Mouse (Mus musculus): ENCODE results near the gene Mpo. TPM values are rescaled to one million over a fixed set of nuclear protein-coding genes. Genes with fewer than 3 reads are reported as not detected.
A peak's percentile ranks its signal among the peaks of the same experiment; 100 is the strongest.

Mpo gene
- total RNA-seq (2021) = under 1 TPM; 0.34 to 0.93 TPM
- long read RNA-seq, experiment 1 = 0 reads
- long read RNA-seq, experiment 2, partial matches to known transcripts = 15 of 18 reads
- long read RNA-seq, experiment 2, other reads (novel, unspliced or antisense) = 1 of 18 reads

DNA sequence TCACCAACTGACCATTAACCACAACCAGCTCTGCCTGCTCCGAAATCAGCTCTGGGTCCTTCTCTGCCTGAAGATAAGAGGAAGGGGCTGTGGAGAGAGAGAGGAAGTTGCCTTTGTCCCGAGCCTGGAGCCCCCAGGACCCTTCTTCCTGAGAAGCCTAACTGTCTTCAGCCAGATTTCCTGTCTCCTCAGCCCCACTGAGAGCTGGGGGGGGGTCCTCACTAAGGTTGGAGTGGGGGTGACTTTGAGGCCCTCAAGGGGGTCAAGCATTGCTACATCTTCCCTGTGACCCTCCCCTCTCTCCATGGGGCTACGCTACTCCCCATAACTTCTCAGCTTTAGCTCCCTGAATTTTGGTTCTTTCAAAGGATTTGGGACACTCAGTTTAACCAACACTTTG is at the start of gene Mpo:
Mpo (plus strand) TSS at position 122 of the 400 bp plus-strand sequence.
- DNase-seq (ENCODE audit: low spot score in 2 of 2) = no peak

DNA sequence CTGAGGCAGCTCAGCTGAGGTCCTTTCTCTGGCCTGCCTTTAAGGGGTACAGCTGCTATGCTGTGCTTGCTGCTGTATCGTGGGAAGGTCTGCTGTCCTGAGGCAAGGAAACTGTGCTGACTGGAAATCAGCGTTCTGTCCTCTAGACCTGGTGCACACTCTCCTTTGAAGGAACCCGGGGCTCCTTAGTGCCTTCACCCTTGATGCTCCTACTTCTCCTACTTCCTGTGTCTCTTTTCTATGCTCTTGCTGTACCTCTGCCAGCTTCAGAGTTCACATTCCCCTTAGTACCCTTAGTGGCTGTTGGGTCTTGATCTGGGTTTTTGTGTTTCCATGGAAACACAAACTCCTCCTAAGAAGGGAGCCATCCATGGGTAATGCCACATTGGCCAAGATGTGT is 49.7 kb upstream of the Mpo start:
- no peak for DNase-seq (ENCODE audit: low spot score in 2 of 2)

DNA sequence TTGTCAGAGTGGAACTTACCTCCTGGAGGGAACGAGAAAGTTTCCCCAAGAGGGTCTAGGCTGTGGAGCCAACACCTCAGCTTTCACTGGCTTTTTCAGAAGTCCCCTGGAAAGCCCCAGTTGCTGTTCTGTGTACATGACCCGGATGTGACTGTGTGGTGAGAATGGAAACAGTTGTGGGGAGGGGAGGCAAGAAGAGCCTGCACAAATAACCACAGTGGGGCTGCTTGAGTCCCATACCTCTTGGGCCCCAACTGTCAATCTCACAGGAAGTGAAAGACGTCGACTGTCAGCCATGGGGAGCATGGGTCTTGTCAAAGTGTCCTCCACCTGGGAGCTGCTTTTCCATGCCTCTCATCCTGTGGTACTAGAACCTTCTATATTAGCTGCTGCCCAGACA is 48.4 kb upstream of the Mpo start:
- DNase-seq (ENCODE audit: low spot score in 2 of 2) = no peak

DNA sequence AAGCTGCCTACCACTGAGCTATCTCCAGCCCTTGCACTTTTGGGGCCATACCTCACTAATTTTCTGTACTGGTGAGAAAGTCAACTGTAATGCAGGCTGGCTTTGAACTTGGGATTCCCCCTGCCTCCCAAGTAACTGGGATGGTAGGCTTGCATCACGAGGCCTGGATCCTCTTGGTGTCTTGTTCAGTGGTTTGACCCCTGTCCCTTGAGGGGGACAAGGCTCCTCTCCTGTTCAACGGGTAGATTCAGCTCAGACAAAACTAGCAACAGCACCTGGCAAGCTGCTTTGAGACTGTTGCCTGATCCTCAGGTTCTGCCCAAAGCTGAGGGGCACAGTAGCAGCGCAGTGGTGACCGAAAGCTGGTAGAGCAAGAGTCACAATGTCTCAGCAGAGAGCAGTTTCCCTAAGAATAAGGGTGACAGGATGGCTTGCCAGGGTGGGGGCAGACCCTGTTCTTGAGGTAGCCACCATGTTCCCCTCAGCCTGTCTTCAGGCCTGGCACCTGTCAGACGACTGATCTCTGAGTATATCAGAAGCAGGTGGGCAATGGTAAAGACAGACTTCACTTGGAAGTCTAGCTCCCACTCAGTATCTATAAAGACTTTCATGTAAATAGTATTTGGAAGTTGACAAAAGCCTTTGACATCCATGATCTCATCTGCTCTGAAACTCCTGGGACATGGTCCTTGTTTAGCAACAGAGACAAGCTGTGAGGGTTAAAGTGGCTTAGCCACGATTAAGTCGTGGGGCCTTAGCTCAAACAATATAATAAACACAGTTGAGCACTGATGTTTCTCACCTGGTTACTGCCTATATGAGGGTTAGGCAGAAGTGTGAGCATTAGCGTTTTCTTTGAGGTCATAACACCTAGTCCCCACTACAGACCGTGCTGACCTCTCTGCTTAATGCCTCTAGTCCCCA is 47.5 kb upstream of the Mpo start:
- DNase-seq (ENCODE audit: low spot score in 2 of 2) = no peak

DNA sequence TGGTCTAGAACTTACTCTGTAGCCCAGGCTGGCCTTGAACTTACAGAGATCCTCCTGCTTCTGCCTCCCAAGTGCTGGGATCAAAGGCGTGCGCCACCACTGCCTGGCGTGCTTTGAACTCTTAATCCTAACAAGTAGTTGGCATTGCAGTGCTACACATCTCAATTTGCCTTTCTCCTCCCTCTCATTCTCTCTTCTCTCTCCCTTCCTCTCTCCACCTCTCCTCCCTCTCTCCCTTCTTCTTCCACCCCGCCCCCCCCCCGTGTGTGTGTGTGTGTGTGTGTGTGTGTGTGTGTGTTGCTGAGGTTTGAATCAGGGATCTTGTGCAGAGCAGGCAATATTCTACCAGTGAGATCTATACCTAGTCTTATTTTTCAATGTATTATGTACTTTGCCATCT is 46.1 kb upstream of the Mpo start:
- DNase-seq (ENCODE audit: low spot score in 2 of 2) = no peak

DNA sequence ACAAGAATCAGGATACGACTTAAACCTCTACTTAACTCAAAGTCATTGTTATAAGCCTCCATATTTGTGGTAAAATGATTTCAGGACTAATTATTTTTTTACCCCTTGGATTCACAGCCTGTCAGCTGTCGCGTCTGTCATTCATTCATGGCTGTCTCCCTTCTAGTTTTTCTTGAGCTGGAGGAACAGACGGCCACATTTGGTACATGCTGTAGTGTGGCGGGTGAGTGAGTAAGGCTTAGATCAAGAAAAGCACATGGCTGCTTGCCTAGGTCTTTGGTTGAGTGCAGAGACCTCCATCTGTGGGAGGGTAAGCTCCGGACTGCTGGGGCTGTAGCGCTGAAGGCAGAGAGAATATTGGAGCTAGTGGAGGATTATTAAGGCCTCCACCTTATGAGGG is 45.7 kb upstream of the Mpo start:
- DNase-seq (ENCODE audit: low spot score in 2 of 2) = no peak

DNA sequence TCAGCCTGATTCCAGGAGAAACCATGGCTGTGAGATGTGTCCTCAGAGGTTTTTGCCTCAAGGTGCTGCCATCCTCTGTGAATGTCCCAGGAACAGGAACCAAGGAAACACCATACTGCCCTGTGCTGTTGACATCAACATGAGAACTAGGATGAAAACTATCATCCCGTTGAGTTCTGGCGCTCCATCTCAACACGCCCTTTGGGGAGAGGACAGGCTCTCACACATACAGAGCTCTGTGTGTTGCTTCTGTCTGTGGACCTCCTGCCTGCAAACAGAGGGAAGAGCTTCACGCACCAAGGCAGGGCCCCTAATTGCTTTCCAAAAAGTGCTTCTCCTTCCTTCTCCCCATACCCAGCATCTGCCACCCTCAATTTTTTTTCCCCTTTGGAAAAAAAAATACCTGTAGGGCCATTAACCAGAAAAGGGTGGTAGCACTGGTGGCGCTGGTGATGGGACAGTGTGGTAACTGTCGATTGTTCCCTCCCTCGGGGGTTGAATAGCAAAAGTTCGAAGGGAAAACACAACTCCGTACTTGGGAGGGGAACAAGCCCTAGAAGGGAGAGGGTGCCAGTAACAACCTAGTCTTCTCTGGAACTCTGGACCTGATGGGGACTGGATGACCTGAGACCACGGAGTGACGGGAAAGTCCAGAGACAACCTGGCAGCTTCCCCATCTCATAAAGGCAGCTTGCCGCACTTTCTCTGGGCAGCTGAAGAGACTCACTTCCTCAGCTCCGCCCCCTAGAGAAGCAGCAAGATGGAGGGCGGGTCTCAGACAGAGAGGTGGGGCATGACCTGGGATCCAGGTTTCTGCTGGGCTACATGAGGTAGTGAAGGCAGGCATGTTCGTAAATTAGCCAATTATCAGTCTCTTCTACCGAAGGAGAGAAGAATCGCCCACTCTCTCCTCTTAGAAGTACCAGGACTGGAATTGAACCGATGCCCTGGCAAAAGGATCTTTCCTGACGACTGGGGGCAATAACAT is 45.0 kb upstream of the Mpo start:
- no peak for DNase-seq (ENCODE audit: low spot score in 2 of 2)

DNA sequence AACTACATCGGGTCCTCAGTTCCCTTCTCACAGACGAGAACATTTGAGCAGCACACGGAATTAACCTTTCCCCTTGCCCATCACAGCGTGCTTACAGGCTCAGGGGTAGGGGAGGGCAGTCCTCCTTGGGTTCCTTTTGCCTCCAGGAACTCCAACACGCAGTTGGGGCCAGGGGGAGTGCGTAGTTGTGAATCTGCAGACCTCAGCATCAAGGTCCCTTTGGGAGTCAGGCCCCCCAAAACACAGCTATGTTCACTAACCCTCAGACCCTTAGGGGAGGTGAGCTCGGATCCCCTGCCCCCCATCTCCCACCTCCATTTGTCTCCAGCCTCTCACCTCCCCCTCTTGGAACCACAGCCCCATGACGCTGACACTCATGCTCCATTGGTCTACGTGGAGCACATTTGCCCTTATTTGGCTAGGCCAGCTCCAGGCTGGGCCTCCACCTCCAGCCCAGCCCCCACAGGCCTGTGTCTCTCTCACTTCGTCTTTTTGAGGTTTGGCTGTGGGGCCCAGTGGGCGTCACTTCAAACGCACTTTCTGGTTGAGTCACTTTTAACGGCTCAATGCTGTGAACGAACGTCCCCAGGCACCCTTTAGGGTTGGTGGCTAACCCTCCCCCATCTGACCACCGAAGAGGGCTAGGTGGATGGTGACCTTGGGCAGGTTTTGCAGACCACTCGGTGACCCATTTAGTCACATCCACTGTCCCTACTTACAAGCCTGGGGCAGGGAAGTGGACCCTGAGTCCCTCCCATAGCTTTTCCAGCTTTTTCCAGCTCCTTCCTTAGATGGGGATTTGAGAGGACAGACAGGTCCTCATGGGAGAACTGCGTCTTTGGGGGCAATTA is 44.0 kb upstream of the Mpo start:
- DNase-seq (ENCODE audit: low spot score in 2 of 2) = no peak

DNA sequence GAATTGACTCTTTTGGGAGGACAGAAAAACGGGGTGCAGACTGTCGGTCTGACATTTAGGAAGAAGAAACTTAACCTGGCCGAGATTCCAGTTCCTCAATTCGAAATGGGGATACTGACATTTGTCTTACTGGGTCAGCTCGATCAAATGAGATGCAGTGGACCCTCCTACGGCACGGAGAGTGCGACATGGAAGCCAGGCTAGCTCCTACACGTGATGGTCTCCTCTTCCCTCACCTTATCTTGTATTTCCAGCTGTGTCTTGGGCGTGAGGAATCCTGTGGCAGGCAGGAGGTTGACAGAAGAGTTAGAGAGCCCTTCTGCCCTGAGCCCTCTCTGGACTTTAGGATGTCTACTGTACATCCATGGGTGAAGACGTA is 43.3 kb upstream of the Mpo start:
- DNase-seq (ENCODE audit: low spot score in 2 of 2) = no peak

DNA sequence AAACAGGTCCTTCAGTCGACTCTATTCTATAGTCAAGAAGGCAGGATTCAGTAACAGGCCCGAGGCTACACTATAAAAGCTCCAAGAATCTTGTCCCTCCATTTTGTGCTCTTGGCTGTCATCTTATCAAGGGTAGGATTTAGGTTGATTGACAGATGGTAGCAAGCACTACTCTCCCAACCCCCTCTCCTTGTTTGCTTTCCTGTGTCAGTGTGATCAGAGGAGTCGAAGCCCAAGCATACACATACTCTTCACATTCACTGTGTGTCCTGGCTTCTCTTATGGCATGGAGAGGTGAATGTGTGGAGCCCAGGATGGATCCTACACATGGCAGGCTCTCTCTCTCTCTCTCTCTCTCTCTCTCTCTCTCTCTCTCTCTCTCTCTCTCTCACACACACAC is 42.9 kb upstream of the Mpo start:
- DNase-seq (ENCODE audit: low spot score in 2 of 2) = no peak

DNA sequence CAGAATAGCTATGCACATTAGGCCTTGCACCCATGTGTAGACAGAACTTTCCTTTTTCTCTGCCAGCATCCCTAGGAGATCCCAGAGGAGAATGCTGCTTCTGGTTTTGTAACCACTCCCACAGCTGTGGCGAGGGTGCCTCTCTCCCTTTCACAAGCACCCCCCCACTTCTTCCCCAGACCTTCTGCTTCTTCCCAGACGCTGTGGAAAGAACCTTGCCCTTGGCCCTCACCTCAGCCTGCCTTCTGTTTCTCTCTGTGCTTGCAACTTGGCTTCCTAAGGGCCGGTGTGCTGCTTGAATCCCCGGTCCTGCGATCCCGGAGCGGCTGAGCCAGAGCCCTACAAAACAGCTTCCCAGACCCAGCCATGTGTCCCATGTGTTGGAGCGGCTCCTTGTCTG is 42.4 kb upstream of the Mpo start:
- no peak for DNase-seq (ENCODE audit: low spot score in 2 of 2)

DNA sequence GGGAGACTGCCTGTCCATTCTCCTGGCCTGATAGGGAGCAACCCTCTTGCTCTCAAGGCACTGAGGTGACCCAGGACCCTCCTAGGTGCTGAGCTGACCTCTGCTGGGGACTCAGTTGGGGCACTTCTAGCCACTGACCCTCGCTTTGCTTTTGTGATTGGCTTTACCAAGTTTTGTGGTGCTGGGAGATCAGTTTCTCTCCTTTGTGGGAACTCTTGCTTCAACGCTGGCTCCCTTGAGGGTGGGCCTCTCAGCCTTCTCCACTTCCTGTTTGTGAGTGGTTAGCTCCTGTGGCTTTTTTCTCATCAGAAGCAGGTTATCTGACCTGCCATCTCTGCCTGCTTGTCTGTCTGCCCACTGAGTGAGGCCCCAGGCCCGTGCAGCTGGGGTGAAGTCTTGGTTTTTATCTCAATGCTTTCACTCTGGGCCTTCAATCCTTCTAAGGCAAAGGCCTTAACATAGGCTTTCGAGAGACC is 41.9 kb upstream of the Mpo start:
- DNase-seq (ENCODE audit: low spot score in 2 of 2) = no peak

DNA sequence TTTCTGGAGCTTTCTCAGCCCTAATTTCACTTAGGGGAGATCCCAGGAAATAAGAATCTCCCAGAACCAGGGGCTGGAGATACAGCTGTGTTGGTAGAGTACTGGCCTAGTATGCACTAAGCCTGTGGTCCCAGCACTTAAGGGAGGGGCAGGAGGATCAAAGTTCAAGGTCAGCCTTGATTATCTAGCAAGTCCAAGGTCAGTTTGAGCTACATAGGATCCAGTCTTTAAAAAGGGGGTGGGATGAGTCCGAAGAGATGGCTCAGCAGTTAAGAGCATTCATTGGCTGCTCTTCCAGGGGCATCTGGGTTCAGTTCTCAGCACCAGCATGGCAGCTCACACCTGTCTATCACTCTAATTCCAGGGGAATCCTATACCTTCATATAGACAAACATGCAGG is 41.1 kb upstream of the Mpo start:
- DNase-seq (ENCODE audit: low spot score in 2 of 2) = no peak

DNA sequence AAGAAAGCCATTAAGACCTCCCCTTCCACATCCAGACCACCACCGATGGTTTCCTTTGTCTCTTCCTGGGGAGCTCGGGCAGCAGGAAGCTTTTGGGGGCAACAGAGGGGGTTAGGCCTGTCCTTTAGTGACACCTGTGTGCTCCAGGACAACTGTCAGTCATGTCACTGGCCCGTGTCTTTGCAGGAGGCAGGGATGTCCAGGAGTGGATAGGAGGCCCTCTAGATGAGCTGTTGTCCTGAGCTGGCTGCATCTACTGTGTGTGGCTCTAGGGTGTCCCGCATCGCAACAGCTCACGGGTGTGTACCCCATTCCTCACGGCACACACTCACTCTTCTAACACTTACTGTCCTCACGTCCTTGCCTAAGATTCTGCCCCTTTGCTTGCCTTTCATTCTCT is 40.1 kb upstream of the Mpo start:
- no peak for DNase-seq (ENCODE audit: low spot score in 2 of 2)

DNA sequence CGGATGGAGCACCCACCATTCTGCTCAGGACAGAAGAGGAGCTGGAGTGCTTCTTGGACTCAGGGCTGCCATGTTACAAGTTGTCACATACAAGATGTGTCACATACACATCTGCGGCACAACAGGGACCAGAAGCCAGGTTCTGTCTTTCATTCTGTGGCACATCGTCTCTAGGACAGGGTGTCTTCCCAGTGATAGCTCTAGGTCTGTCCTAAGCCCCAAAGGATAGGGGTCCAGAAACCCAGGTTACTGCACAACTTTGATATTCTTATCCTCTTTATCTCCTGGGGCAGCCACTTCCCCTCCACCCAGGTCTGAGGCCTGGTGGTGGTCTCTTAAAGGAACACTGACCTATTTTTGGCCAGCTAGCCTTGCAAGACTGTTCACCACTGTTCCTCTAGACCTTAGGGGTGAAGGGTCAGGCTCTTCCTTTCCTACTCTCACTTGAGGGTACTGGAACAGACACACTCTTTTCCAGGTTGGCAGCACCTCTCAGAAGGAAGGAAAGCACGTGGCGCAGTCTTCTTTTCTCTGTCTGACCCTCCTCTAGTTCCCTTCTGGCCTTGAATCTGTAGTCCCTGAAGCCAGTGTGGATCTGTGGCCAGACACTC is 39.4 kb upstream of the Mpo start:
- DNase-seq (ENCODE audit: low spot score in 2 of 2) = no peak

DNA sequence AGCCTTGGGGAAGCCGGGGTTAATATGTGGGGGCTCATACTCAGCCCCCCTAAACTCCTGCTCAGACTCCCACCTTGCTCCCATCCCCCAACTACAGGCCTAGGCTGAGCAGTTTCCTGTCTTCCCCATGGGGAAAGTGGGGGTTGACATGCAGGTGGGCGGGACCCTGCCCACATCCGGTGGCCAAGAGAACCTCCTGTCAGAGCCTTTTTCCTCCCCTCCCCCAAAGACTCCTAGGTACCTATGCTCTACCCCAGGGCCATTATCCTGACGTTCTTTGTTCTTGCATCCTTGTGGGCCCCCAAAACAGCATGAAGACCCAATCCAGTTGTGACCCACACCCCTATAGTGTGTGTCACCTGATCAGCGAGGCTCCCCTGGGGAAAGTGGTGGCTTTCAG is 38.8 kb upstream of the Mpo start:
- DNase-seq (ENCODE audit: low spot score in 2 of 2) = no peak

DNA sequence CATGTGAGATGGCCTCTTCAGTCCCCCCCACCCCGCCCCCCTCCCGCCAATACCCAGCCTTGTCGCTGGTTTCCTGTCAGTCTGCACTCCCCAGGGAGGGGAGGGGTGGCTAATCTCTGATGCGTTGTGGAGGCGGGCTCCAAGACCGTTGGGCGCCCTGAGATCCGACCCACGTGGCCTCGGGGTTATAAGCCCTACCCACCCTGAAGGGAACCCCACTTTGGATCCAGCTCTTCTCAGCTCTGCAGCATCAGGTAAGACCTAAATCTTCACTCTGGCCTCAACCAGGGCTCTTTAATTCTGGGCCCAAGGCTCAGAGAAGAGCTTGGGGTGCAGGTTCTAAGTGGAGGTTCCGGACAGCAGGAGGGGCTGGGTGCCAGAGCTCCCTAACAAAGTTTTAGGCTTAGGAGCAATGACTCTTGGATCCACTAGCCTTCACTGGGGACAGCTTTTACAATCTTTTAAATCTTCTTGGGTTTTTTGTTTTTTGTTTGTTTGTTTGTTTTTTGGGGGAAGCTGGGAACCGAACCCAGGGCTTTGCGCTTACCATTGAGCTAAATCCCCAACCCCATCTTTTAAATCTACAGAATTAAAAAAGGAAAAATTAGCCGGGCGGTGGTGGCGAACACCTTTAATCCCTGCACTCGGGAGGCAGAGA is 37.9 kb upstream of the Mpo start:
- peak in 1 of 2 experiments; percentile 53 for DNase-seq (ENCODE audit: low spot score in 2 of 2)

DNA sequence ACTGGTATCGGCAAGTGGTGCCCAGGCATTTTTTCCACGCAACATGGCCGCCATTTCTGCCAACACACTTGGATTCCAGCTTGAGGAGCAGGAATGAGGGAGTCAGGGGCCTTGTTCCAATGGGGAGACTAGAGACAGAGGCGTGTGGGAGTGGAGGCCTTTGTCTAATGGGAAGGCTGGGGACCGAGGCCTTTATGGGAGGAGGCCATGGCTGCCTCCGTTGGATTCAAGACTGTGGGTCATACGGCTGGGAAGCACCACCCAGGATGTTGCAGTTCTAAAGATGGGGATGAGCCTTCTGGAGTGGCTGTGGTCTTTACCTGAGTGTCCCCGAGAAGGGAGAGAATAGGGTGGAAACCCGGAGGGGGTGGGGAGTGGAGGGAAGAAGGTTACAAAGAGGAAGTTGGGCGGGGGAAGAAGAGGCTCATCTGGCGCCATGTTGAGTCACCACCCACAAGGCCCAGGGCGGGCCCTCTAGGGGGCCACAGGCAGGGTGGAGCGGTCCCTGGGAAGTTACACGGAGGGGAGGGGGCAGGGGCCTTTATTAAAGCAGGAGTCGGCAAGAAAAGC is 37.0 kb upstream of the Mpo start:
- no peak for DNase-seq (ENCODE audit: low spot score in 2 of 2)

Measured in gastrocnemius, postnatal 4 days (tissue).